Mouse (Mus musculus) heart, adult 2 months (tissue): ENCODE results near the gene Nrxn2.

ENCODE experiments used
- CTCF ChIP-seq: fragments of 200-600 bp; IDR thresholded peaks from 2 replicates; pipeline ENCODE4 v1.8.1; 2022; ENCODE audit warnings: antibody characterized with exemption, mild to moderate bottlenecking, moderate library complexity
- EP300 ChIP-seq: fragments of 200-500 bp; IDR thresholded peaks from 2 replicates; pipeline ENCODE4 v1.6.1; 2011; ENCODE audit warnings: low read depth, low read length, control low read depth; ENCODE audit not compliant: insufficient read depth
- POLR2A ChIP-seq: fragments of 200-500 bp; IDR thresholded peaks from 2 replicates; pipeline ENCODE4 v1.6.1; 2011; ENCODE audit warnings: mild to moderate bottlenecking, low read depth, low read length, control low read depth; ENCODE audit not compliant: insufficient read depth

- TF ChIP-seq EP300 (peak; percentile 89), CTCF (peak; percentile 26), POLR2A (peak; percentile 99)
Observed at GRCm38 (mm10) chr19:6384128-6384527, 34.4 kb upstream of the Nrxn2 start, which contains the start of gene Pygm.
